Mouse (Mus musculus): ENCODE results near the gene Rbms2. TPM values are rescaled to one million over a fixed set of nuclear protein-coding genes. Genes with fewer than 3 reads are reported as not detected.
"Not testable (repeated sequence)": the region's sequence is repeated elsewhere in the genome, so short reads cannot be mapped to it uniquely, and the experiment has no call there.

Rbms2 gene
- polyA plus RNA-seq, 1 experiment from 2014 or later, result 32.5 TPM

DNA sequence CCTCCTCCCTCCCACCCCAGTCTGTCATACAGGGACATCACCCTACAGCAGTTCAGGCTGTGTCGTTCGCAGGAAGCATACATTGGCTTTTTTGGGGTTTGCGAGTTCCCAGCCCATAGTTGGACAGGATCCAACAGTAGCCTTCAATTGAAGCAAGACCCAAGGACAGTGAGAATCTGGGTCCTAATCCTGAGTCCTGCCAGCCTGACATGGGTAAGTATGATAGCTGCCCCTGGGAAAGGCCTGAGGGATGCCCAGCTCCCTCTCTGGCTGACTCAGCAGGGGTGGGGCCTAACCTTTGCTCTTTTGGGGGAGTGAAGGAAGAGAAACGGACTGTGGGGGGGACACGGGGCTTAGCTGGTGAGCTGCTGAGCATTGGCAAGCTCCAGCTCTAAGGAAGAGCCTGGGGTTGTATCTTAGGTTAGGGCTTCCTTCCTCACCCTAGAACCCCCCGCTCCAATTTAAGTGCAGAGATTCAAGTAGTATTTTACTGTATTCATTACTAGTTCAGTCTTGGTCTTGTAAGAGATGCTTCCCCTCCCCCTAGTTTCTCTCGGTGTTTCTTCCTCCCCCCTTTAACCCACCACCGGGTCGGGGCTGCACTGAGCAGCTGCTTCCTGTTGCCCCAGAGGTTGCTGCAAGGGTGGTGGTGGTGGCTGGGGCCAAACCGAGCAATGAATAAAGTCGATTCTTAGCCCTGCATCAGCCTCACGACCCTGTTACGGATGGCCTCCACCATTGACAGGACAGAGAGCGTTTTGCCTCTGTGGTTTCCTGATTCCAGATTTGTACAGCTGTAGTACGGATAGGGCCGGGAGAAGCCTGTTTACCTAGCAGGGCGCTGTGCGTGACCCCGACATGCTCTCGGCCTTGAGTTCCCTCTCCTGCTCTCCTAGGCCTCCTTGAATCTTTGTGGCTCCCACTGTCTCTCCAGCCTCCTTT is 88.3 kb downstream of the Rbms2 start, which contains the start of gene Baz2a:
Baz2a (plus strand) TSS at position 14 of the 942 bp plus-strand sequence.
- Histone ChIP-seq H3K27me3 (ENCODE audit: insufficient read depth, poor library complexity, severe bottlenecking) (no peaks in the 10 kb centered on the region), H3K27ac (peak within 1 kb of the TSS; percentile 97), H3K4me1 (peaks cover 60% of the 10 kb centered on the region), H3K9me3 (no peaks in the 10 kb centered on the region), H3K36me3 (peaks cover 34% of the 10 kb centered on the region), H3K4me3 (peak within 1 kb of the TSS; percentile 91)
- DNase-seq (ENCODE audit: low spot score), result peak; percentile 92
- WGBS, result under 1% methylated on average over 20 of the region's 20 CpGs

GRCm38 (mm10) chr10:128090651-128091563 is 89.2 kb downstream of the Rbms2 start:
- peak; percentile 96 for DNase-seq (ENCODE audit: low spot score)
- WGBS, result 7% methylated on average over 14 of the region's 14 CpGs
- Histone ChIP-seq H3K27ac (peak overlapping the region; percentile 97), H3K9me3 (no peaks in the 10 kb centered on the region), H3K4me1 (peaks cover 54% of the 10 kb centered on the region), H3K4me3 (peak overlapping the region; percentile 91), H3K36me3 (peaks cover 44% of the 10 kb centered on the region), H3K27me3 (ENCODE audit: insufficient read depth, poor library complexity, severe bottlenecking) (no peaks in the 10 kb centered on the region)

DNA sequence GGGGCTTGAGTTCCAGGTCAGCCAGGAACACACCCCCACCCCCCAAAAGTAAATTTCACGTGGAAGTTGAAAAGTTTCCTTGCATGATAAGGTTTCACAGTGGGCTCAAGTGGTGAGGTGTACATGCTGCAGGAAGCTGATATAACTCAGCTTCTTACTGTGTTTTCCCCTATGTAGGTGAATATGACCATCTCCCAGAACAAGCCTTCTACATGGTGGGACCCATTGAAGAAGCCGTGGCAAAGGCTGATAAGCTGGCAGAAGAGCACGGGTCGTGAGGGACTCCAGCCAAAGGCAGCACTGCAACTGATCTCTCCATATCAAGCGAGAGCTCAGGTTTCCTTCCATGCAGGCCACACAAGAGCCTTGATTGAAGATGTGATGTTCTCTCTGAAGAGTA is 90.3 kb downstream of the Rbms2 start:
- no peak for DNase-seq (ENCODE audit: low spot score)
- H3K9me3 ChIP-seq, result no peaks in the 10 kb centered on the region
- H3K27ac ChIP-seq, result no peak overlapping the region
- H3K4me3 ChIP-seq, result no peak overlapping the region
- H3K4me1 ChIP-seq, result peaks cover 55% of the 10 kb centered on the region
- peaks cover 54% of the 10 kb centered on the region for H3K36me3 ChIP-seq
- H3K27me3 ChIP-seq (ENCODE audit: insufficient read depth, poor library complexity, severe bottlenecking), result no peaks in the 10 kb centered on the region
- WGBS, result 35% methylated on average over 5 of the region's 5 CpGs

DNA sequence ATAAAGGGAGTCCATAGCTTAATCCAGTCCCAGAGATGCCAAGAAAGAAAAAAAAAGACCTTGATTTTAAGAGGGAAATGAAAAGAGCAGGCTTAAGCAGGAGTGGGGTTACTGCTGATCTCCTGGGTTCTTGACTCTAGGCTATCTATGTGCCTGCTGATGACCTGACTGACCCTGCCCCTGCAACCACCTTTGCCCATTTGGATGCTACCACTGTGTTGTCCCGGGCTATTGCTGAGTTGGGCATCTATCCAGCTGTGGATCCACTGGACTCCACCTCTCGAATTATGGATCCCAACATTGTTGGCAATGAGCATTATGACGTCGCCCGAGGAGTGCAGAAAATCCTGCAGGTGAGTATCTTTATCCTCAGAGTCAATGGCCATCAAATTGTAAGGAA is 91.9 kb downstream of the Rbms2 start:
- Histone ChIP-seq H3K4me3 (no peak overlapping the region), H3K27me3 (ENCODE audit: insufficient read depth, poor library complexity, severe bottlenecking) (no peaks in the 10 kb centered on the region), H3K27ac (no peak overlapping the region), H3K36me3 (peaks cover 66% of the 10 kb centered on the region), H3K9me3 (no peaks in the 10 kb centered on the region), H3K4me1 (peaks cover 40% of the 10 kb centered on the region)
- 92% methylated on average over 5 of the region's 5 CpGs for WGBS
- DNase-seq (ENCODE audit: low spot score), result no peak

DNA sequence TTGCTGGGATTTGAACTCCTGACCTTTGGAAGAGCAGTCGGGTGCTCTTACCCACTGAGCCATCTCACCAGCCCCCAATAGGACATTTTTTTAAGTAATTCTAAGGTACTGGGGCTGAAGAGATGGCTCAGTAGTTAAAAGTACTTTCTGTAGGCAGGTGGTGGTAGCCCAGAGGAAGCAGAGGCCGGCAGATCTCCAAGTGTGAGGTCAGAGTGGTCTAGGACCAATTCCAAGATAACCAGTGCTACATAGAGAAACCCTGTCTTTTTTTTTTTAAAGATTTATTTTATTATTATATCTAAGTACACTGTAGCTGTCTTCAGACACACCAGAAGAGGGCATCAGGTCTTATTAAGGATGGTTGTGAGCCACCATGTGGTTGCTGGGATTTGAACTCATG is 92.9 kb downstream of the Rbms2 start:
- DNase-seq (ENCODE audit: low spot score); H3K4me3 ChIP-seq; H3K27ac ChIP-seq; H3K9me3 ChIP-seq; H3K27me3 ChIP-seq (ENCODE audit: insufficient read depth, poor library complexity, severe bottlenecking): not testable (repeated sequence)
- Histone ChIP-seq H3K36me3 (peaks cover 66% of the 10 kb centered on the region), H3K4me1 (peaks cover 31% of the 10 kb centered on the region)
- 85% methylated on average over 2 of the region's 2 CpGs for WGBS

DNA sequence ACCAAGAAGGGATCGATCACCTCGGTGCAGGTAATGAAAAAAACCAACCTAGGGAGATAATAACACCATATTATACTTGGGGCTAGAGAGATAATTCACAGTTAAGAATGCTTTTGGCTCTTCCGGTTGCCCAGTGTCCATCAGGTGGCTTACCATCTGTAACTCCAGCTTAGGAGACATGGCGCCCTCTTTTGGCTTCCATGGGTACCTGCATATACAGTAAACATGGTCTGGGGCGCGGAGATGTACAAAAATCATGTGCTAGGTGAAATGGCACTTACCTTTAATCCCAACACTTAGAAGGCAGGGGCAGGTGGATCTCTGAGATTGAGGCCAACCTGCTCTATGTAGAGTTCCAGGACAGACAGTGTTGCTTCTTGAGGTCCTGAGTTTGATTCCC is 93.7 kb downstream of the Rbms2 start:
- Histone ChIP-seq H3K4me1 (peaks cover 27% of the 10 kb centered on the region), H3K36me3 (peaks cover 66% of the 10 kb centered on the region), H3K9me3 (no peaks in the 10 kb centered on the region), H3K4me3 (no peak overlapping the region), H3K27me3 (ENCODE audit: insufficient read depth, poor library complexity, severe bottlenecking) (no peaks in the 10 kb centered on the region), H3K27ac (no peak overlapping the region)
- 79% methylated on average over 6 of the region's 6 CpGs for whole genome bisulfite sequencing
- no peak for DNase-seq (ENCODE audit: low spot score)

DNA sequence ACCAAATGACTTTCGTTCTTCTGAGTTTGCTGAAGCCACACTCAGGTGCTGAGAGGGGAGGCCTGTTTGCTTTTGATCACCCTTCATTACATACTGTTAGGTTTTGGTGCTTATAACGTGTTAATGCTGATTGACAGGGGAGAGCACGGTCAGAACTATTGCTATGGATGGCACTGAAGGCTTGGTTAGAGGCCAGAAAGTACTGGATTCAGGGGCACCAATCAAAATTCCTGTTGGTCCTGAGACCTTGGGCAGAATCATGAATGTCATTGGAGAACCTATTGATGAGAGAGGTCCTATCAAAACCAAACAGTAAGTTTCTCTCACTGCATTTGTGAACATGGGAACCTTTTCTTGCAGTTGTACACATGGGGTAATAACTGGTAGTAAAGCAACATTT is 95.9 kb downstream of the Rbms2 start:
- Histone ChIP-seq H3K36me3 (peaks cover 54% of the 10 kb centered on the region), H3K27ac (peak overlapping the region; percentile 100), H3K27me3 (ENCODE audit: insufficient read depth, poor library complexity, severe bottlenecking) (no peaks in the 10 kb centered on the region), H3K9me3 (no peaks in the 10 kb centered on the region), H3K4me3 (peak overlapping the region; percentile 98), H3K4me1 (peaks cover 14% of the 10 kb centered on the region; the same call in 1 of the 2 replicates)
- WGBS, result under 1% methylated on average over 3 of the region's 3 CpGs
- no peak for DNase-seq (ENCODE audit: low spot score)

- H3K27me3 ChIP-seq (ENCODE audit: insufficient read depth, poor library complexity, severe bottlenecking), result no peaks in the 10 kb centered on the region
- H3K4me3 ChIP-seq, result peak overlapping the region; percentile 98
- under 1% methylated on average over 22 of the region's 22 CpGs for WGBS
- peaks cover 14% of the 10 kb centered on the region; the same call in 1 of the 2 replicates for H3K4me1 ChIP-seq
- H3K36me3 ChIP-seq, result peaks cover 49% of the 10 kb centered on the region
- peak overlapping the region; percentile 100 for H3K27ac ChIP-seq
- no peaks in the 10 kb centered on the region for H3K9me3 ChIP-seq
- no peak for DNase-seq (ENCODE audit: low spot score)
These were observed 96.4 kb downstream of the Rbms2 start for GRCm38 (mm10) chr10:128083688-128084087.

- H3K4me1 ChIP-seq, result peaks cover 14% of the 10 kb centered on the region; the same call in 1 of the 2 replicates
- H3K27ac ChIP-seq, result peak within 1 kb of the TSS; percentile 100
- peak; percentile 98 for DNase-seq (ENCODE audit: low spot score)
- WGBS, result under 1% methylated on average over 34 of the region's 34 CpGs
- peaks cover 45% of the 10 kb centered on the region for H3K36me3 ChIP-seq
- no peaks in the 10 kb centered on the region for H3K27me3 ChIP-seq (ENCODE audit: insufficient read depth, poor library complexity, severe bottlenecking)
- H3K4me3 ChIP-seq, result peak within 1 kb of the TSS; percentile 98
- H3K9me3 ChIP-seq, result no peaks in the 10 kb centered on the region
These were observed 97.1 kb downstream of the Rbms2 start, which contains the start of gene Atp5b for GRCm38 (mm10) chr10:128082880-128083421. Gene Atp5b (plus strand): TSS chr10:128083273.

- WGBS, result 11% methylated on average over 9 of the region's 9 CpGs
- DNase-seq (ENCODE audit: low spot score), result no peak
- H3K27me3 ChIP-seq (ENCODE audit: insufficient read depth, poor library complexity, severe bottlenecking), result no peaks in the 10 kb centered on the region
- H3K4me1 ChIP-seq, result peaks cover 14% of the 10 kb centered on the region; the same call in 1 of the 2 replicates
- peak overlapping the region; percentile 98 for H3K4me3 ChIP-seq
- H3K27ac ChIP-seq, result peak overlapping the region; percentile 100
- H3K36me3 ChIP-seq, result peaks cover 45% of the 10 kb centered on the region
- H3K9me3 ChIP-seq, result no peaks in the 10 kb centered on the region
These were observed 97.7 kb downstream of the Rbms2 start for GRCm38 (mm10) chr10:128082477-128082808.

- 47% methylated on average over 6 of the region's 6 CpGs for WGBS
These were observed 98.2 kb downstream of the Rbms2 start for GRCm38 (mm10) chr10:128081807-128082476.

More at GRCm38 (mm10) chr10:128081807-128082476, 98.2 kb downstream of the Rbms2 start:
- peak overlapping the region; percentile 100 for H3K27ac ChIP-seq
- H3K4me3 ChIP-seq, result peak overlapping the region; percentile 98
- peaks cover 46% of the 10 kb centered on the region for H3K36me3 ChIP-seq
- H3K9me3 ChIP-seq, result no peaks in the 10 kb centered on the region
- DNase-seq (ENCODE audit: low spot score), result no peak
- H3K4me1 ChIP-seq, result peaks cover 14% of the 10 kb centered on the region; the same call in 1 of the 2 replicates
- no peaks in the 10 kb centered on the region for H3K27me3 ChIP-seq (ENCODE audit: insufficient read depth, poor library complexity, severe bottlenecking)

Data from heart, embryonic 10.5 days (tissue).